Mouse (Mus musculus) hindbrain, embryonic 16.5 days (tissue): ENCODE data around the gene Dennd1a. TPM values are rescaled to one million over a fixed set of nuclear protein-coding genes. Genes with fewer than 3 reads are reported as not detected.

Experiments used
- ATAC-seq: fragments of 200-750 bp; cut with Nextera tagmentation; 2 replicates; pipeline ENCODE4 v1.8.0; 2017; ENCODE audit warnings: moderate TSS enrichment, moderate library complexity
- H3K27ac ChIP-seq: fragments of 300-500 bp; sonication (generic); 2 replicates; pipeline ENCODE4 v1.5.1; 2014; ENCODE audit warnings: low read depth, mild to moderate bottlenecking, control low read depth, low read length, moderate library complexity
- H3K27me3 ChIP-seq: fragments of 300-500 bp; sonication (generic); replicated peaks from 2 replicates; pipeline ENCODE4 v1.6.1; 2014; ENCODE audit warnings: low read length; ENCODE audit not compliant: control insufficient read depth, insufficient read depth
- H3K36me3 ChIP-seq: fragments of 300-500 bp; sonication (generic); 2 replicates; pipeline ENCODE4 v1.6.1; 2014; ENCODE audit warnings: mild to moderate bottlenecking, low read length, moderate library complexity, mixed read lengths; ENCODE audit not compliant: control insufficient read depth, insufficient read depth
- H3K4me1 ChIP-seq: fragments of 300-500 bp; sonication (generic); 2 replicates; pipeline ENCODE4 v1.6.1; 2014; ENCODE audit warnings: low read depth, low read length; ENCODE audit not compliant: control insufficient read depth, insufficient read depth
- H3K4me2 ChIP-seq: fragments of 300-500 bp; sonication (generic); 2 replicates; pipeline ENCODE4 v1.6.1; 2014; ENCODE audit warnings: mild to moderate bottlenecking, low read length, control low read depth, moderate library complexity
- H3K4me3 ChIP-seq: fragments of 300-500 bp; sonication (generic); 2 replicates; pipeline ENCODE4 v1.5.1; 2014; ENCODE audit warnings: mild to moderate bottlenecking, low read length, control low read depth, moderate library complexity
- H3K9ac ChIP-seq: fragments of 300-500 bp; sonication (generic); 2 replicates; pipeline ENCODE4 v1.6.1; 2014; ENCODE audit warnings: low read depth, mild to moderate bottlenecking, control low read depth, low read length, moderate library complexity
- H3K9me3 ChIP-seq: fragments of 300-500 bp; sonication (generic); 2 replicates; pipeline ENCODE4 v1.6.1; 2014; ENCODE audit warnings: mild to moderate bottlenecking, low read length, moderate library complexity; ENCODE audit not compliant: control insufficient read depth
- WGBS: fragments of 180-500 bp; shearing (Covaris S2); extraction: QIAGEN DNeasy Blood & Tissue Kit; methylation state at CpG from one replicate; pipeline ENCODE4 v1.1.7; 2014; 5-methylcytosine and 5-hydroxymethylcytosine counted together
- polyA plus RNA-seq: library from polyadenylated mRNA; unstranded; fragments of >200 nt; fragmentation: Nextera tagmentation; extraction: Ambion mirVana; gene quantifications from 2 replicates; pipeline ENCODE4 v1.2.1, GENCODE M21; 2015

Gene Dennd1a
- polyA plus RNA-seq, 1 experiment from 2014 or later = 15.4 TPM

GRCm38 (mm10) chr2:38305152-38305551 lies 18.0 kb upstream of the Dennd1a start:
- no peaks in the 10 kb centered on the region; the same call in 1 of the 2 replicates for H3K27me3 ChIP-seq
- H3K27ac ChIP-seq = no peak overlapping the region
- no peaks in the 10 kb centered on the region for H3K9me3 ChIP-seq
- H3K4me2 ChIP-seq = no peak overlapping the region
- H3K9ac ChIP-seq = no peak overlapping the region
- no peak overlapping the region for H3K4me3 ChIP-seq
- H3K36me3 ChIP-seq = no peaks in the 10 kb centered on the region
- no peaks in the 10 kb centered on the region for H3K4me1 ChIP-seq
- WGBS = 93% methylated on average over 1 of the region's 1 CpGs
- no peak for ATAC-seq

- Histone ChIP-seq H3K9ac (no peak overlapping the region), H3K27me3 (no peaks in the 10 kb centered on the region; the same call in 1 of the 2 replicates), H3K4me1 (no peaks in the 10 kb centered on the region), H3K27ac (no peak overlapping the region), H3K36me3 (no peaks in the 10 kb centered on the region), H3K4me2 (no peak overlapping the region), H3K9me3 (no peaks in the 10 kb centered on the region), H3K4me3 (no peak overlapping the region)
- WGBS = 91% methylated on average over 2 of the region's 2 CpGs
- ATAC-seq = no peak
Observed at GRCm38 (mm10) chr2:38300941-38301340, 13.8 kb upstream of the Dennd1a start.

DNA sequence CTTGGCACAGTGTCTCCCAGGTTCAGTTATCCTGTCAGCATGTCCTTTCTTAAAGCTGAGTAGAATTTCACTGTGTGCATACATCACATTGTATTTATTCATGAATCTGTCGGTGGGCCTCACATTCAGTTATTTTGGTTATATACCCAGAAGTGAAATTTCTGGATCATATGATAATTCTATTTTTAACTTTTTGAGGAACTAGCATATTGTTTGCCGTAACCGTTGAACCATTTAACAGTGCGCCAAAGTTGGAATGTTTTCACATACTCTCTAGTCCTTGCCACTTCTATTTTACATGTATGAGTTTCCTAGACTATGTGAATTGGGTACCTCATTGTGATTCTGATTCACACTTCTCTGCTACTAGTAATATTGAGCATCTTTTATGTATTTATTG lies 8.7 kb upstream of the Dennd1a start:
- no peak for ATAC-seq
- no peaks in the 10 kb centered on the region for H3K4me1 ChIP-seq
- 90% methylated on average over 4 of the region's 4 CpGs for WGBS

GRCm38 (mm10) chr2:38291526-38291925 lies 4.3 kb upstream of the Dennd1a start:
- no peaks in the 10 kb centered on the region; the same call in 1 of the 2 replicates for H3K4me1 ChIP-seq
- no peaks in the 10 kb centered on the region for H3K9me3 ChIP-seq
- no peaks in the 10 kb centered on the region for H3K27me3 ChIP-seq
- no peak overlapping the region for H3K27ac ChIP-seq
- no peak overlapping the region for H3K9ac ChIP-seq
- no peak overlapping the region for H3K4me2 ChIP-seq
- no peak overlapping the region for H3K4me3 ChIP-seq
- WGBS = 79% methylated on average over 1 of the region's 1 CpGs
- ATAC-seq = no peak
- no peaks in the 10 kb centered on the region for H3K36me3 ChIP-seq

More for the DNA sequence above, 8.7 kb upstream of the Dennd1a start:
- H3K4me2 ChIP-seq = no peak overlapping the region
- H3K27me3 ChIP-seq = no peaks in the 10 kb centered on the region; the same call in 1 of the 2 replicates
- H3K9me3 ChIP-seq = no peaks in the 10 kb centered on the region
- H3K9ac ChIP-seq = no peak overlapping the region
- no peak overlapping the region for H3K4me3 ChIP-seq
- no peak overlapping the region for H3K27ac ChIP-seq
- H3K36me3 ChIP-seq = no peaks in the 10 kb centered on the region

- peaks cover 9% of the 10 kb centered on the region for H3K4me1 ChIP-seq
- H3K9ac ChIP-seq = no peak overlapping the region
- H3K36me3 ChIP-seq = no peaks in the 10 kb centered on the region
- no peak overlapping the region for H3K4me3 ChIP-seq
- ATAC-seq = no peak
- no peak overlapping the region for H3K27ac ChIP-seq
- no peaks in the 10 kb centered on the region for H3K27me3 ChIP-seq
- 67% methylated on average over 2 of the region's 2 CpGs for WGBS
- H3K4me2 ChIP-seq = no peak overlapping the region
- no peaks in the 10 kb centered on the region for H3K9me3 ChIP-seq
Observed at GRCm38 (mm10) chr2:38288226-38288625, 1.0 kb upstream of the Dennd1a start.

GRCm38 (mm10) chr2:38286433-38286732 lies 807 bp downstream of the Dennd1a start:
- Histone ChIP-seq H3K4me1 (peaks cover 9% of the 10 kb centered on the region), H3K4me3 (peak overlapping the region; percentile 93), H3K9ac (peak overlapping the region; percentile 98), H3K36me3 (no peaks in the 10 kb centered on the region), H3K27ac (peak overlapping the region; percentile 93), H3K9me3 (no peaks in the 10 kb centered on the region), H3K4me2 (peak overlapping the region; percentile 82), H3K27me3 (no peaks in the 10 kb centered on the region)
- WGBS = 14% methylated on average over 4 of the region's 4 CpGs
- no peak; the same call in 1 of the 2 replicates for ATAC-seq

- no peak overlapping the region for H3K27ac ChIP-seq
- ATAC-seq = no peak
- WGBS = 57% methylated on average over 4 of the region's 4 CpGs
Observed at GRCm38 (mm10) chr2:38285781-38286432, 1.3 kb downstream of the Dennd1a start.

DNA sequence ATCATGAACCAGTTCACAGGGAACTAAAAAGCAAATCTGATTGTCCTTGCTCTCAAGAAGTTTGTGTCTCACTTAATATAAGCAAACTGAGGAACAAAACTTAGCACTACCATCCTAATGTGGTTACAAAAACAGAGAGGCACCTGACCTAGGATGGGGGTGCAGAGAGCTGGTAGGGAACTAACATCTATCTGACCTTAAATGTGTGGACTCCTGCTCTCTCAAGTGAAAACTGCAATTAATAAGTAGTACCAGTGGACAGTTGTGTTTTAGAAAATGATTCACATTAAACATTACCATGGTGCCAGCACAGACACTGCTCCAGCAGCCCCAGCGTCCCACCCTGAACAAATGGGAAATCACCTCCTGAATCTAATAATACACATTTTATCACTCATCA lies 3.2 kb downstream of the Dennd1a start:
- H3K4me2 ChIP-seq = no peak overlapping the region
- WGBS = 78% methylated on average over 1 of the region's 1 CpGs
- no peak overlapping the region for H3K9ac ChIP-seq
- peaks cover 9% of the 10 kb centered on the region for H3K4me1 ChIP-seq
- no peaks in the 10 kb centered on the region for H3K36me3 ChIP-seq
- H3K9me3 ChIP-seq = no peaks in the 10 kb centered on the region
- H3K27ac ChIP-seq = no peak overlapping the region
- ATAC-seq = no peak
- H3K4me3 ChIP-seq = no peak overlapping the region
- no peaks in the 10 kb centered on the region for H3K27me3 ChIP-seq

More at GRCm38 (mm10) chr2:38285781-38286432, 1.3 kb downstream of the Dennd1a start:
- no peaks in the 10 kb centered on the region for H3K27me3 ChIP-seq
- H3K9me3 ChIP-seq = no peaks in the 10 kb centered on the region
- peak overlapping the region; percentile 93 for H3K4me3 ChIP-seq
- peak overlapping the region; percentile 82 for H3K4me2 ChIP-seq
- H3K9ac ChIP-seq = peak overlapping the region; percentile 98
- H3K4me1 ChIP-seq = peaks cover 9% of the 10 kb centered on the region
- H3K36me3 ChIP-seq = no peaks in the 10 kb centered on the region

GRCm38 (mm10) chr2:38280376-38280775 lies 6.8 kb downstream of the Dennd1a start:
- H3K9ac ChIP-seq = no peak overlapping the region
- H3K4me2 ChIP-seq = no peak overlapping the region
- no peak overlapping the region for H3K4me3 ChIP-seq
- no peaks in the 10 kb centered on the region for H3K36me3 ChIP-seq
- no peaks in the 10 kb centered on the region for H3K27me3 ChIP-seq
- no peak for ATAC-seq
- no peaks in the 10 kb centered on the region for H3K4me1 ChIP-seq
- no peak overlapping the region for H3K27ac ChIP-seq
- no peaks in the 10 kb centered on the region for H3K9me3 ChIP-seq
